Mouse (Mus musculus) bone marrow macrophage, adult 2 months (primary cell): ENCODE measurements around the gene Hunk.

Source experiments
- CTCF ChIP-seq: IDR thresholded peaks from 2 replicates; pipeline ENCODE4 v1.5.1; 2012; ENCODE audit warnings: low read depth, mild to moderate bottlenecking, low read length, moderate library complexity
- POLR2A ChIP-seq: IDR thresholded peaks from 2 replicates; pipeline ENCODE4 v1.6.1; 2012; ENCODE audit warnings: mild to moderate bottlenecking, low read depth, low read length, borderline replicate concordance

- no peak for TF ChIP-seq CTCF
- no peak for TF ChIP-seq POLR2A
Measured at GRCm38 (mm10) chr16:90462728-90463275, 77.0 kb downstream of the Hunk start.
